Mouse (Mus musculus): ENCODE results near the gene H60b.

DNA sequence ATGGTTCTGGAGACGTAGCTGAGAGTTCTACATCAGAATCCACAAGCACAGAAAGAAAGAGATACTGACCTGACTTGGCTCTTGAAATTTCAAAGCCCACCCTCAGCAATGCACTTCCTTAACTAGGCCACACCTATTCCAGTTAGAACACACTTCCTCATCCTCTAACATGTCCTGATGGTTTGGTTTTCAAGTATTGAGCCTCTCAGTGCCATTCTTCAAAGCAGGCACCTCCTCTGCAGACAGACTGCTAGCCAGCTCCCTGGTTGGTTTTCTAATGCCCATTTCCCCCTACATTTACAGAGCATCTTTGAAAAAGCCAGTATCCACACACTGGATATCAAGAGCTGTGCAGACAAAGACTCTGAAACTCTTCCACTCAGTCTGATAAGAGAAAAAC, 143.3 kb downstream of the H60b start:
- TF ChIP-seq EP300 (IDR thresholded peaks at IDR 0.05) (no peak), CTCF (IDR thresholded peaks at IDR 0.05) (no peak)
